Mouse (Mus musculus) olfactory bulb, adult 2 months (tissue): ENCODE measurements around the gene Auts2.

ENCODE experiments used
- CTCF ChIP-seq: fragments of 200-500 bp; IDR thresholded peaks from 2 replicates; pipeline ENCODE4 v1.5.1; 2012; ENCODE audit warnings: low read depth, mild to moderate bottlenecking, low read length, moderate library complexity; ENCODE audit not compliant: insufficient read depth
- POLR2A ChIP-seq: fragments of 200-500 bp; IDR thresholded peaks from 2 replicates; pipeline ENCODE4 v1.6.1; 2012; ENCODE audit warnings: mild to moderate bottlenecking, low read depth, low read length, moderate library complexity; ENCODE audit not compliant: insufficient read depth

GRCm38 (mm10) chr5:132332521-132332920 lies 210.6 kb downstream of the Auts2 start:
- no peak for TF ChIP-seq POLR2A
- no peak for TF ChIP-seq CTCF
